Mouse (Mus musculus) cerebellum, adult 2 months (tissue): ENCODE results near the gene Lgals1. TPM values are rescaled to one million over a fixed set of nuclear protein-coding genes. Genes with fewer than 3 reads are reported as not detected.

ENCODE experiments used
- DNase-seq, 2 experiments: peaks; one replicate each; pipeline ENCODE4 v3.0.0; 2021
- H3K27ac ChIP-seq: fragments of 200-500 bp; 2 replicates; pipeline ENCODE4 v1.5.1; 2012; ENCODE audit warnings: low read length, control low read depth, inconsistent platforms; ENCODE audit not compliant: insufficient read depth
- H3K27me3 ChIP-seq: fragments of 200-500 bp; 2 replicates; pipeline ENCODE4 v1.6.1; 2012; ENCODE audit warnings: inconsistent platforms, mild to moderate bottlenecking, low read length, moderate library complexity; ENCODE audit not compliant: control insufficient read depth, insufficient read depth
- H3K4me1 ChIP-seq: fragments of 200-500 bp; 2 replicates; pipeline ENCODE4 v1.6.1; 2011; ENCODE audit warnings: low read length; ENCODE audit not compliant: control insufficient read depth, insufficient read depth
- H3K4me3 ChIP-seq: fragments of 200-500 bp; replicated peaks from 2 replicates; pipeline ENCODE3; 2011; ENCODE audit warnings: mild to moderate bottlenecking, low read depth, low read length, control low read depth; ENCODE audit not compliant: insufficient read depth
- CTCF ChIP-seq: fragments of 200-500 bp; IDR thresholded peaks from 2 replicates; pipeline ENCODE4 v1.5.1; 2011; ENCODE audit warnings: low read depth, mild to moderate bottlenecking, control low read depth, low read length, moderate library complexity, borderline replicate concordance; ENCODE audit not compliant: insufficient read depth
- POLR2A ChIP-seq: fragments of 200-500 bp; IDR thresholded peaks from 2 replicates; pipeline ENCODE4 v1.6.1; 2011; ENCODE audit warnings: low read length, control low read depth, borderline replicate concordance; ENCODE audit not compliant: insufficient read depth
- WGBS: fragments of 180-500 bp; shearing (Covaris S2); methylation state at CpG from one replicate; pipeline ENCODE4 v1.1.7; 2018; 5-methylcytosine and 5-hydroxymethylcytosine counted together
- polyA plus RNA-seq: library from polyadenylated mRNA; depleted of rRNA; stranded (reverse); fragments of >200 nt; gene quantifications from 2 replicates; pipeline ENCODE4 v1.2.3, GENCODE M21; 2012

Lgals1 gene
- polyA plus RNA-seq, 1 experiment = 71.7 TPM

GRCm38 (mm10) chr15:78892440-78892839 is 34.1 kb upstream of the Lgals1 start:
- 65% methylated on average over 7 of the region's 7 CpGs for WGBS

GRCm38 (mm10) chr15:78894726-78895125 is 31.8 kb upstream of the Lgals1 start:
- H3K27ac ChIP-seq = no peak overlapping the region
- H3K27me3 ChIP-seq = no peaks in the 10 kb centered on the region
- 73% methylated on average over 13 of the region's 13 CpGs for WGBS
- no peak overlapping the region for H3K4me3 ChIP-seq
- TF ChIP-seq CTCF (no peak), POLR2A (no peak)
- no peak for DNase-seq
- H3K4me1 ChIP-seq = no peaks in the 10 kb centered on the region; the same call in 1 of the 2 replicates

More at GRCm38 (mm10) chr15:78892440-78892839, 34.1 kb upstream of the Lgals1 start:
- DNase-seq = no peak
- Histone ChIP-seq H3K27me3 (no peaks in the 10 kb centered on the region), H3K27ac (no peak overlapping the region), H3K4me1 (no peaks in the 10 kb centered on the region; the same call in 1 of the 2 replicates), H3K4me3 (no peak overlapping the region)
- TF ChIP-seq CTCF = no peak
- no peak for TF ChIP-seq POLR2A

GRCm38 (mm10) chr15:78895741-78896140 is 30.8 kb upstream of the Lgals1 start:
- WGBS = 66% methylated on average over 2 of the region's 2 CpGs
- TF ChIP-seq POLR2A (no peak), CTCF (no peak)

GRCm38 (mm10) chr15:78896149-78896548 is 30.4 kb upstream of the Lgals1 start:
- no peaks in the 10 kb centered on the region; the same call in 1 of the 2 replicates for H3K4me1 ChIP-seq

More at GRCm38 (mm10) chr15:78895741-78896140, 30.8 kb upstream of the Lgals1 start:
- no peak overlapping the region for H3K27ac ChIP-seq
- no peak overlapping the region for H3K4me3 ChIP-seq
- no peaks in the 10 kb centered on the region for H3K27me3 ChIP-seq
- no peak for DNase-seq
- no peaks in the 10 kb centered on the region; the same call in 1 of the 2 replicates for H3K4me1 ChIP-seq

GRCm38 (mm10) chr15:78897488-78897887 is 29.0 kb upstream of the Lgals1 start:
- no peaks in the 10 kb centered on the region for H3K27me3 ChIP-seq
- 94% methylated on average over 4 of the region's 4 CpGs for WGBS
- no peak overlapping the region for H3K4me3 ChIP-seq
- no peaks in the 10 kb centered on the region; the same call in 1 of the 2 replicates for H3K4me1 ChIP-seq
- TF ChIP-seq POLR2A (no peak), CTCF (no peak)
- no peak for DNase-seq
- no peak overlapping the region for H3K27ac ChIP-seq

More at GRCm38 (mm10) chr15:78896149-78896548, 30.4 kb upstream of the Lgals1 start:
- no peak overlapping the region for H3K4me3 ChIP-seq
- TF ChIP-seq CTCF (no peak), POLR2A (no peak)
- no peak overlapping the region for H3K27ac ChIP-seq
- H3K27me3 ChIP-seq = no peaks in the 10 kb centered on the region
- no peak for DNase-seq
- 30% methylated on average over 3 of the region's 3 CpGs for WGBS

GRCm38 (mm10) chr15:78898507-78899001 is 28.0 kb upstream of the Lgals1 start:
- TF ChIP-seq CTCF (no peak), POLR2A (no peak)
- H3K27me3 ChIP-seq = no peaks in the 10 kb centered on the region
- H3K4me1 ChIP-seq = no peaks in the 10 kb centered on the region; the same call in none of the 2 replicates
- H3K27ac ChIP-seq = no peak overlapping the region
- WGBS = 77% methylated on average over 6 of the region's 6 CpGs
- H3K4me3 ChIP-seq = no peak overlapping the region
- no peak for DNase-seq

GRCm38 (mm10) chr15:78899409-78899739 is 27.2 kb upstream of the Lgals1 start, which contains the start of gene Gm49510:
Gene Gm49510 (plus strand): TSS chr15:78899667.
- no peaks in the 10 kb centered on the region for H3K27me3 ChIP-seq
- 12% methylated on average over 19 of the region's 20 CpGs for WGBS
- no peak for DNase-seq
- no peaks in the 10 kb centered on the region; the same call in none of the 2 replicates for H3K4me1 ChIP-seq
- peak within 1 kb of the TSS; percentile 69 for H3K4me3 ChIP-seq
- TF ChIP-seq POLR2A (no peak), CTCF (no peak)
- no peak within 1 kb of the TSS for H3K27ac ChIP-seq

- TF ChIP-seq POLR2A (no peak), CTCF (no peak)
- 6% methylated on average over 47 of the region's 47 CpGs for WGBS
- H3K27me3 ChIP-seq = no peaks in the 10 kb centered on the region
- no peaks in the 10 kb centered on the region; the same call in none of the 2 replicates for H3K4me1 ChIP-seq
- H3K4me3 ChIP-seq = peak within 1 kb of the TSS; percentile 69
- no peak within 1 kb of the TSS for H3K27ac ChIP-seq
- DNase-seq = peak; percentile 46 to 61
Measured at GRCm38 (mm10) chr15:78899740-78900584, 26.6 kb upstream of the Lgals1 start, which contains the start of gene Sh3bp1. Gene Sh3bp1 (plus strand): TSS chr15:78899768.
